Mouse (Mus musculus) CD8-positive naive resting alpha-beta T cell, adult 2 months (primary cell): ENCODE data around the gene Dpysl4.

Experiments
- DNase-seq, 2 experiments: peaks; one replicate each; pipeline ENCODE4 v3.0.0; 2022; ENCODE audit warnings: low read depth in 2 of 2, low spot score in 2 of 2

Gene Dpysl4

DNA sequence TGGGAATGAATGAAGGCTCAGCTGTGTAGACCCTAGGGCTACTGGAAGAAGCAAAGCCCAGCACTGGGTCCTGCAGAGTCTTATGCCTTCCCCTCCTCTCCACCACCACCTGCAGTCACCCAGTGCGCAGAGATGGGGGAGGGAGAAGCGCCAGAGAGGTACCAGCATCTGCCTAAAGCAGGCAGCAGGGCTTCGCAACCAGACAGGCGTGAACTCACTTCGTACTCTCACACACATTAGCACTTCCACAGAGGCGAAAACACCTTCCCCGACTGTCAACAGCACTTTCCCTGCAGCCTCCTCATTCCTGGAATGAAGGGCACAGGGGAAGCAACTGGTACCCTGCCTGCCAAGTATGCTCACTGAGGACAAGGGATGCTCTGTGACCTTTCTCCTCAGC lies 63.6 kb downstream of the Dpysl4 start:
- DNase-seq = no peak

DNA sequence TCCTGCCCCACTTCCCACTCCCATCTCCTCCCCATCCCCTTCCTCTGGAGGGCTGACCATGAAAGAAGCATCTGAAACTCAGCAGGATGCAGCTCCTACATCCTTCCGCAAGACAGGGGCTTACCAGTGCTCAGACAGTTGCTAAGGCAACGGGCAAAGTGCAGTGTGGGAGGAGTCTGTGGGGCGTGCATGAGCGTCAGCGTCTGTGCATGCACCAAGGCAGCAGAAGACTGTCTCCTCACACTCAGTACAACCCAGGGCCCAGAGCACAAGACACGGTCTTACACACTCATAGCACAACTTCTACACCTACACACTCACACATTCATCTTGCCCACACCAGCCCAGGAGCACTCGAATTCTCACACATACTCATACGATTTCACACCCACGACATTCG lies 65.3 kb downstream of the Dpysl4 start:
- no peak for DNase-seq
